Mouse (Mus musculus) hematopoietic stem cell, adult 5-6 weeks (primary cell): ENCODE data around the gene Zfand5. TPM values are rescaled to one million over a fixed set of nuclear protein-coding genes. Genes with fewer than 3 reads are reported as not detected.
A peak's percentile ranks its signal among the peaks of the same experiment; 100 is the strongest.

ENCODE experiments used
- ATAC-seq, 2 experiments: fragments of 125-278 bp in 1 of 2; replicated peaks in 1 of 2; 2 replicates each; pipeline ENCODE4 v1.8.0; 2016 to 2017; ENCODE audit warnings: inconsistent platforms in 2 of 2, mild to moderate bottlenecking in 2 of 2, moderate number of reproducible peaks in 2 of 2, low read depth in 1 of 2, moderate TSS enrichment in 1 of 2; ENCODE audit not compliant: low FRiP score in 2 of 2, poor library complexity in 2 of 2, severe bottlenecking in 2 of 2, insufficient read depth in 1 of 2, low TSS enrichment in 1 of 2
- total RNA-seq: library from RNA; stranded (forward); fragments of 172-1452, 232-1000 nt; gene quantifications from 2 replicates; pipeline ENCODE4 v1.2.3, GENCODE M21; 2017

Gene Zfand5
- total RNA-seq, 1 experiment from 2014 or later, result 233 TPM

- peak in 1 of 2 experiments; percentile 17; a peak in 1 of 4 replicates for ATAC-seq
Measured at GRCm38 (mm10) chr19:21310364-21310763, 38.3 kb downstream of the Zfand5 start.

GRCm38 (mm10) chr19:21315701-21316100 is 43.6 kb downstream of the Zfand5 start:
- ATAC-seq, result no peak

DNA sequence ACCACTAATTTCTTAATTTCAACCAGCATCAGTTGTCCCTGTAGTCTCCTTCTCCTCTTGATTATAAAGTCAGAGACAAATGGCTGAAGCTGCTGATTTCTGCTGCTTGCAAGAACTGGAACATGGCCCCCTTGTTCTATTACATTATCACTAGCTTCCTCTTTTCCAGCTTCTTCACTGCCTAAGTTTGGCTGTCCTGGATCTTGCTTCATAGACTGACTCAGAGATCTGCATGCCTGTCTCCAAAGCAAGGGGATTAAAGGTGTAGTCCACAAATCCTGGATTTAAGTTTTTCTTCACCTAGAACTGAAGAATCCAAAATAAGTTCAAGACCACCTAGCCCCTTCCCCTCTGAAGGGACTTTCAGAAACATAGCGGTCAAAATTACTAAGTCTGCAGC is 47.5 kb downstream of the Zfand5 start:
- ATAC-seq, result no peak

GRCm38 (mm10) chr19:21325333-21325732 is 53.3 kb downstream of the Zfand5 start:
- ATAC-seq, result no peak

GRCm38 (mm10) chr19:21328951-21329350 is 56.9 kb downstream of the Zfand5 start:
- no peak for ATAC-seq

- ATAC-seq, result no peak
Measured at GRCm38 (mm10) chr19:21329770-21330169, 57.7 kb downstream of the Zfand5 start.

GRCm38 (mm10) chr19:21330305-21331115 is 58.4 kb downstream of the Zfand5 start:
- ATAC-seq, result no peak

GRCm38 (mm10) chr19:21331621-21332155 is 59.6 kb downstream of the Zfand5 start:
- no peak for ATAC-seq

Other genes starting within 250 kb of the Zfand5 start
- 14.5 and 38.6 TPM in 2 replicates for gene Gda, start 201.2 kb downstream of the Zfand5 start, total RNA-seq